Mouse (Mus musculus) T-cell, adult 66 days (primary cell): ENCODE measurements around the gene Stra8. TPM values are rescaled to one million over a fixed set of nuclear protein-coding genes. Genes with fewer than 3 reads are reported as not detected.

Experiments
- total RNA-seq, 2 experiments: library from RNA; stranded (reverse); gene quantifications; 3 replicates in 1 of 2; 4 replicates in 1 of 2; pipeline ENCODE4 v1.2.4; 2023

Gene Stra8
- total RNA-seq = not detected

DNA sequence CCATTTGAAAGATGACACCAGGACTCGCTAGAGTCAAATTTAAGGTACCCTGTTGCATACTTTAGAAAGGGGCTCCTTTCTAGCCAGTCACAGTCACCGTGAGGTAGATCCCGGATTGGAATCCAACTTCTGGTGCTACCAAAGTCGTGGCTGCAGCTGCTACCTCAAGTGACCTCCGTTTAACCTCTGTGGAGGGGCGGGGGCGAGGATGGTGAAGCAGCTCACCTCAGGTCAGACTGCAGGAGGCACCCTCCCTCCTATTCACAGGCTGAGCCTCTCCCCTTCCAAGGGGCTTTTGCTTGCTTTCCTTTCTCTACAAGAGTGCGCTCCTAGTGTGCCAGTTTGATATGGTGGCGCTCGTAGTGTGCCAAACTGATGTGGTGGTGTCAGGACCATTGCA lies at the start of gene Stra8:
Stra8 (plus strand) TSS at position 208 of the 400 bp plus-strand sequence.

DNA sequence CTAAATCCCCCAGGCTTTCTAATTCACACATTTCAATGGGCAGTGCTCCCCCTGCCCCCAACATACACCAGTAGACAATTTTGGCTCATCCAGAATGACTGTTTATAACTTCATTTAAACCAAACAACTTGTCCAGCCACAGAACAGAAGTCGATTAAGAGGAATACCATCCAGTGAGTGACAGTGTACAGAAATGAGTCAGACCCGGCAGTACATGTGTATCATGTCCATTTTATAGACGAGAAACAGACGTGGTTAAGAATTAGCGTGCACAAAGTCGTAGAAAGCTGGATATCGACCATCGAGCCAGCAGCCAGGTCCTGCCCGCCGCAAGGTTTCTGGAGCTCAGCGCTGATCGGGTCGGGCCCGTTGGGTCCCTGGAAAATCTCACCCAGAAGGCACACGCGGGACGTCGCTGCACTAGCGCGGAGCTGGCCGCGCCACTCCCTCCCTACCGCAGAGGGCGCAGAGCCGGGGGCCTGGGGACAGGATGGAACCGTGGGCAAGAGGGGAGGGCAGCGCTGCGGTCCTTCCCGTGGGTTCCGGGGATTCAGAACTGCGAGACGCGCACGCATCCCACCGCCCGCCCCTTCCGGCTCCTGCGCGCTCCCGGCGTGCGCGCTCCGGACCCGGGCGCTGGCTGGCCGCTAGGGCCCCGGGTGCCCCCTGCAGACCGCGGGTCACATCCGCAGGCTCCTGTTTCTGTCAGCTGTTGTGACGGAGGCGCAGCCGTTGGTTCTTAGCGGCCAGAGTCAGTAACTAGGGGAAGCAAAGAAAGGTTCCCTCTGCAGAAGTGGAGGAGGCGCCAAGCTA lies 42.2 kb upstream of the Stra8 start, which contains the start of gene Cyren:
Cyren (minus strand) TSS at position 552 of the 813 bp plus-strand sequence.

DNA sequence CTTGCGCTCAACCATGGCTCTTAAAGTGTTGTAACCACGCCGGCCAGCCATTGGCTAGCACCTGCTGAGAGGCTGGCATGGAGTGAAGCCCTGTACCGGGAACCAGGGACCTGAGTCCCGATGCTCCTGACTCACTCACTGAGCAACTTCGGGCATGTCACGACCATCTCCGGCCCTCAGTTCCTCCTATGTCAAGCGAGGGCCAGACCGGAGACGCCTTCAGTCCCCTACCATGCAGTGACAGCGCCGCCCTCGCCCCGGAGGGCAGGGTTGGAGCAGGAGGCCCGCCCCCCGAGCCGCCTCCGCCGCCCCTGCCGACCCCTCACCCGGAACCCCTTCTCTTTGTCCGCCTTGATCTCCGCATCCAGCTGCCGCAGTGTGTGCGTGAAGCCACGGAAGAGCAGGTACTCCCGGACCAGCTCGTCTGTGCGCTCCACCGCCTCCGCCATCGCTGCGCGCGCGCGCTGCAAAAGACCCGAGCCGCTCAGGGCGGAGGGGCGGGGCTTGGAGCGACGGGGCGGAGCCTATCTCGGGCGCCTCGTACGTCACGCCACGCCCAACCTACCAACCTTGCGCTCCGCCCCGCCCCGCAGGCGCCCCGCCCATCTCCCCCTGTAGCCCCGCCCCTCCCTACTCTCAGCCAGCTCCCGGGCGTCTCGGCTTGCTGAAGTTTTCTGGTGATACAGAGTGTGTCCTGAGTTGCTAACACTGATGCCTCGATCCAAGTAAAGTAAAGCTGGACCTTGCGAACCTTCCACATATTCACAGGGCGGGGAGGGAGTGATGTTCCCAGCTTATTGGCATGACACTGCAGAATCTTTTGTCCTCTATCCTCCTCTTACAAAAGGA lies 9.4 kb upstream of the Stra8 start, which contains the start of gene Wdr91:
Wdr91 (minus strand) TSS at position 506 of the 849 bp plus-strand sequence.

DNA sequence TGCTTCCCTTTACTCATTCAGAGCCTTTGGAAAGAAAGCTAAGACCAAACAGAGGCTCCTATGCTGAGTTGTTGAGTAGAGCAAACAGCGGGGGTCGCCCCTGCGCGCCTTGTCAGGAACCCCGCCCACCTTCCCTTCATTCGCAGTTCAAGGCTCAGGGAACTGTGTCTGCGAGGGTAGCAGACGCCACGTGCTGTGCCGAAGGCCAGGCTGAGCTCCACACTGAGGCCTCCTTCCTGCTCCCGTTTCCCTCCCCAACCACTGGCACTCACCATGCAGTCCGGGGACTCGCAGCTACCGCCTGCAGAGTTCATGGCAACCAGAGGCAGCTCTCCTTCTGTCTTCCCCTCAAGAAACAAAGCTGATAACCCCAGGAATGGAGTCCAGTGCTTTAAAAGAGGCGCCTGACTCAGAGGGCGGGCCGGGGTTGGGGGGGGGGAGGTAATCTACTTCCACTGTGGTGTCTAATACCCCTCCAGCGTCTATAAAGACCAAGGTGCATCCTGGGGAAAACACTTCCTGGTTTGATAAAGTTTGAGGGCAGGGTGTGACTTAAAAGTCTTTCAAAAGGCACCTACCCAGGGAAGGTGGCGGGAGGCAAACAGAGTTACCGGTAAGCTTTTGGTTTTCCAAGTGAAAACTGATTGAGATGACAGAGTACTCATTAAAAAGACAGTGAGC lies 68.3 kb downstream of the Stra8 start, which contains the start of gene Slc23a4:
Slc23a4 (minus strand) TSS at position 324 of the 681 bp plus-strand sequence.

Other genes starting within 250 kb of the Stra8 start
- 1 to 10 TPM; 2.6 to 2.9 TPM for gene Agbl3, start 139.7 kb upstream of the Stra8 start, total RNA-seq
- gene Tmem140, start 57.0 kb upstream of the Stra8 start, total RNA-seq = 1 to 10 TPM; 4.7 to 6.1 TPM
- 1 to 10 TPM; 4.3 to 8.8 TPM for gene Cyren, start 42.1 kb upstream of the Stra8 start, total RNA-seq
- gene Wdr91, start 9.3 kb upstream of the Stra8 start, total RNA-seq = 10 to 100 TPM; 39.9 to 55.6 TPM
- under 1 TPM; 0.27 to 0.67 TPM for gene Slc23a4, start 68.2 kb downstream of the Stra8 start, total RNA-seq
- gene Cnot4, start 213.6 kb downstream of the Stra8 start, total RNA-seq = 10 to 100 TPM; 54.9 to 59.3 TPM